Mouse (Mus musculus) MEL (cell line): ENCODE data around the gene Tyms.

Experiments
- BHLHE40 ChIP-seq: IDR thresholded peaks from 2 replicates; pipeline ENCODE4 v1.6.1; 2012; ENCODE audit warnings: low read depth, mild to moderate bottlenecking, inconsistent platforms, low read length, improper control_type of control experiment, borderline replicate concordance
- CHD1 ChIP-seq: IDR thresholded peaks from 2 replicates; pipeline ENCODE4 v1.6.1; 2012; ENCODE audit warnings: low read depth, mild to moderate bottlenecking, inconsistent platforms, low read length, improper control_type of control experiment
- CTCF ChIP-seq, 3 experiments: IDR thresholded peaks in 2 of 3; conservative IDR thresholded peaks in 1 of 3; 2 replicates each; pipeline ENCODE4 v1.5.1; 2011 to 2012; ENCODE audit warnings: low read length in 3 of 3, low read depth in 2 of 3, mild to moderate bottlenecking in 2 of 3, improper control_type of control experiment in 1 of 3, inconsistent platforms in 1 of 3, mixed read lengths in 1 of 3, moderate library complexity in 1 of 3; ENCODE audit not compliant: control insufficient read depth in 1 of 3, insufficient read depth in 1 of 3, poor library complexity in 1 of 3, severe bottlenecking in 1 of 3
- EP300 ChIP-seq, 2 experiments: IDR thresholded peaks; 2 replicates each; pipeline ENCODE4 v1.6.1; 2011; ENCODE audit warnings: improper control_type of control experiment in 2 of 2, low read length in 2 of 2, low read depth in 1 of 2, mild to moderate bottlenecking in 1 of 2
- NRF1 ChIP-seq: IDR thresholded peaks from 2 replicates; pipeline ENCODE4 v1.6.1; 2014; ENCODE audit warnings: low read depth, mild to moderate bottlenecking, inconsistent platforms, low read length, improper control_type of control experiment, moderate library complexity; ENCODE audit not compliant: poor library complexity, insufficient read depth, severe bottlenecking
- RAD21 ChIP-seq: IDR thresholded peaks from 2 replicates; pipeline ENCODE4 v1.6.1; 2011; ENCODE audit warnings: mild to moderate bottlenecking, low read depth, low read length, improper control_type of control experiment
- UBTF ChIP-seq: IDR thresholded peaks from 2 replicates; pipeline ENCODE4 v1.6.1; 2012; ENCODE audit warnings: low read depth, mild to moderate bottlenecking, inconsistent platforms, low read length, improper control_type of control experiment, moderate library complexity, borderline replicate concordance; ENCODE audit not compliant: insufficient read depth

DNA sequence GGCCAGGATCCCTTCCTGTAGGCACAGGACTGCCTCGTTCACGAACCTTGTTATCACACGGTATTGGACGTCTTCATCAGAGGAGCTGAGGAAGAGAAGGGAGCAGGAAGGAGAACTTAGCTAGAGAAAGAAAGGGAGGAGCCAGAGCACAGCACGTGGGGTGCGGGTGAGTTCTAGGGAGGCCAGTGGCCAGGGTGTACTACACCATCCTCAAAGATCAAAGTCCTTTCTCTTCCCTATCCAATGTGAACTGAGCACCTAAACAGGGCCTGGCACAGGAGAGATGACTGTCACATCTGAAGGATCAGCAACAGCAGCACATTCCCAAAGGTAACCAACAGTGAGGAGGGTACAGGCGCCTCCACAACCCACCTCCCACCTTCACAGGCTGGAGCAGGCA lies 46.7 kb upstream of the Tyms start:
- no peak for TF ChIP-seq NRF1
- no peak for TF ChIP-seq BHLHE40
- TF ChIP-seq CTCF (IDR thresholded peaks at IDR 0.05 in 2 of 3, conservative IDR thresholded peaks at IDR 0.05 in 1 of 3; ENCODE audit: control insufficient read depth in 1 of 3, insufficient read depth in 1 of 3, low read depth in 2 of 3, low read length in 3 of 3, poor library complexity in 1 of 3, severe bottlenecking in 1 of 3): no peak
- TF ChIP-seq UBTF: no peak
- no peak for TF ChIP-seq RAD21
- no peak for TF ChIP-seq EP300 (IDR thresholded peaks at IDR 0.05; ENCODE audit: low read depth in 1 of 2, low read length in 2 of 2)
- no peak for TF ChIP-seq CHD1
